Mouse (Mus musculus): Measurements from ENCODE around the gene Slco4a1.
A peak's percentile ranks its signal among the peaks of the same experiment; 100 is the strongest.

DNA sequence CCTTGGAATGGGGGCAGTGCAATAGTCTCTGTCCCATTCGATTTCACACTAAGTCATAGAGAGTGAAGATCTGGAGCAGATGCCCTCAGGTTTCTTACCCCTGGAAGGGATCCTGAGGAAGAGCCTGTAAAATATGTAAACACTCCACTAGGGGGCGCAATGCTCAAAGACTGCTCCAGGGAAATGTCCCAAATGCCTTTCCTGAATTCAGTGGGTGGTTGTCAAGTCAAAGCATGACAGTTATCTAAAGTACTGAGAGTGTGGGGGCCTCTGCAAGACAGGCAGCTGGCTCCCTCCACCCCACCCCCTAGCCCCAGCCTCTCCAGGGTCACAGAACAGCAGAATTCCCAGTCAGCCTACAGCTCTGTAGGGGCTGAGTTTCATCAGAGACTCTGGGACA lies 27.7 kb upstream of the Slco4a1 start:
- TF ChIP-seq POLR2A (IDR thresholded peaks at IDR 0.05; ENCODE audit: borderline replicate concordance, insufficient read depth, low read length) (no peak), CTCF (IDR thresholded peaks at IDR 0.05; ENCODE audit: borderline replicate concordance, insufficient read depth, low read depth, low read length) (peak; percentile 41; the same call in 1 of the 2 replicates)
